ENCODE assay signal across 12 mouse cellular contexts in the genomic region with DNA sequence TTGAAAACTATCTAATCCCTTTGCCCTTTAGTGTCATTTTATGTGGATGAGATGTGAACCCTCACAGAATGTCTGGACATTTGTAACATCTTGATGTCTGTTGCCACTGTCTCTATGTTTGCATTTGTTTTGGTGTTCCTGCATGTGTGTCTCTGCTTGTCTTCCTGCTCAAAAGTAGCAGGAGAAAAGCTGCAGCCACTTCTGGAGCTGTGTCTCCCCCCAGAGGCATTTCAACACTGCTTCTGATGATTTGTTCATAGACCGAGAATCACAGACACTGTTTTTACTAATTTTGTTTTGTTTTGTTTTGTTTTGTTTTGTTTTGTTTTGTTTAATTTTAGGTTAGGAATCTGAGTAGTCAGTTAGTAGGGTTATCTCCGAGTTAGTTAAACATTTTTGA.
A peak's percentile ranks its signal among the peaks of the same experiment; 100 is the strongest.
DNase-seq lines count a peak whose midpoint lies in the region; ATAC-seq lines count a peak whose summit lies in the region.
"Had no signal": no experiment of that assay in that cellular context is flagged by ENCODE, and none has a peak within 500 bp of the region (broad histone marks: within the 10 kb centered on the region; RNA-seq: fewer than 3 reads in every experiment).

No protein-coding gene starts in this region.

- no peak overlapping the region for H3K4me2 ChIP-seq in hindbrain, embryonic 14.5 days (replicated peaks)
- H3K4me2 ChIP-seq in hindbrain, embryonic 16.5 days (ENCODE audit: low read length), result no peak overlapping the region
- H3K4me2 ChIP-seq in midbrain, embryonic 16.5 days (ENCODE audit: low read length), result no peak overlapping the region
- H3K4me2 ChIP-seq: heart, embryonic 15.5 days; intestine, embryonic 15.5 days; liver, embryonic 11.5 days had no signal

- no peaks in the 10 kb centered on the region for H3K27me3 ChIP-seq in hindbrain, embryonic 14.5 days (ENCODE audit: control insufficient read depth, insufficient read depth, low read length)
- H3K27me3 ChIP-seq in hindbrain, embryonic 16.5 days (replicated peaks; ENCODE audit: control insufficient read depth, insufficient read depth, low read length), result no peaks in the 10 kb centered on the region
- H3K27me3 ChIP-seq in midbrain, embryonic 16.5 days (ENCODE audit: control insufficient read depth, insufficient read depth, low read depth, low read length), result no peaks in the 10 kb centered on the region
- H3K27me3 ChIP-seq: heart, embryonic 15.5 days; intestine, embryonic 15.5 days had no signal

- H3K9ac ChIP-seq in hindbrain, embryonic 14.5 days, result no peak overlapping the region
- H3K9ac ChIP-seq in hindbrain, embryonic 16.5 days (ENCODE audit: low read depth, low read length), result no peak overlapping the region
- H3K9ac ChIP-seq in midbrain, embryonic 16.5 days (ENCODE audit: low read depth, low read length), result no peak overlapping the region
- H3K9ac ChIP-seq: heart, embryonic 15.5 days; intestine, embryonic 15.5 days had no signal

- no peaks in the 10 kb centered on the region for H3K4me1 ChIP-seq in hindbrain, embryonic 14.5 days (replicated peaks; ENCODE audit: control insufficient read depth, insufficient read depth, low read length)
- H3K4me1 ChIP-seq in hindbrain, embryonic 16.5 days (ENCODE audit: control insufficient read depth, insufficient read depth, low read depth, low read length), result no peaks in the 10 kb centered on the region
- no peaks in the 10 kb centered on the region for H3K4me1 ChIP-seq in midbrain, embryonic 16.5 days (ENCODE audit: control insufficient read depth, insufficient read depth, low read length)
- H3K4me1 ChIP-seq: heart, embryonic 15.5 days; intestine, embryonic 15.5 days had no signal

- H3K27ac ChIP-seq in hindbrain, embryonic 14.5 days, result no peak overlapping the region
- H3K27ac ChIP-seq in hindbrain, embryonic 16.5 days (ENCODE audit: low read depth, low read length), result no peak overlapping the region
- no peak overlapping the region for H3K27ac ChIP-seq in midbrain, embryonic 16.5 days (ENCODE audit: low read length)
- H3K27ac ChIP-seq: heart, embryonic 15.5 days; intestine, embryonic 15.5 days had no signal

- no peaks in the 10 kb centered on the region for H3K36me3 ChIP-seq in hindbrain, embryonic 14.5 days (replicated peaks; ENCODE audit: control insufficient read depth, insufficient read depth)
- no peaks in the 10 kb centered on the region for H3K36me3 ChIP-seq in hindbrain, embryonic 16.5 days (ENCODE audit: control insufficient read depth, insufficient read depth, low read length)
- H3K36me3 ChIP-seq in midbrain, embryonic 16.5 days (ENCODE audit: control insufficient read depth, insufficient read depth, low read length), result no peaks in the 10 kb centered on the region
- H3K36me3 ChIP-seq: heart, embryonic 15.5 days; intestine, embryonic 15.5 days had no signal

- H3K4me3 ChIP-seq in hindbrain, embryonic 14.5 days (replicated peaks; ENCODE audit: low read length), result no peak overlapping the region
- H3K4me3 ChIP-seq in hindbrain, embryonic 16.5 days (ENCODE audit: low read length), result no peak overlapping the region
- no peak overlapping the region for H3K4me3 ChIP-seq in midbrain, embryonic 16.5 days (ENCODE audit: low read depth, low read length)
- H3K4me3 ChIP-seq: heart, embryonic 15.5 days; intestine, embryonic 15.5 days had no signal

- no peak for ATAC-seq in hindbrain, embryonic 14.5 days (ENCODE audit: low FRiP score)
- ATAC-seq in hindbrain, embryonic 16.5 days, result no peak
- no peak for ATAC-seq in midbrain, embryonic 16.5 days
- ATAC-seq: intestine, embryonic 15.5 days had no signal

- H3K9me3 ChIP-seq in hindbrain, embryonic 14.5 days (ENCODE audit: control insufficient read depth, low read length), result no peaks in the 10 kb centered on the region
- H3K9me3 ChIP-seq in hindbrain, embryonic 16.5 days (ENCODE audit: control insufficient read depth, low read length), result no peaks in the 10 kb centered on the region
- H3K9me3 ChIP-seq in midbrain, embryonic 16.5 days (replicated peaks; ENCODE audit: control insufficient read depth, low read length, poor library complexity, severe bottlenecking), result no peaks in the 10 kb centered on the region
- H3K9me3 ChIP-seq: heart, embryonic 15.5 days; intestine, embryonic 15.5 days had no signal

- WGBS in hindbrain, embryonic 14.5 days, result 77% methylated on average over 2 of the region's 2 CpGs
- 71% methylated on average over 2 of the region's 2 CpGs for WGBS in hindbrain, embryonic 16.5 days
- WGBS in midbrain, embryonic 16.5 days, result 64% methylated on average over 2 of the region's 2 CpGs

- DNase-seq in hindbrain, embryonic 14.5 days (ENCODE audit: low spot score), result peak; percentile 36
- peak; percentile 20 for DNase-seq in right cerebral cortex, adult 18-20 months
- DNase-seq in right cerebral cortex, postnatal 25 days, result no peak
- peak; percentile 9 to 49 for DNase-seq in frontal cortex, postnatal 36 days (ENCODE audit: low spot score in 2 of 2)
- no peak for DNase-seq in gastrocnemius, adult 18-20 months (ENCODE audit: low spot score)
- DNase-seq: cerebellum, adult 18-20 months; gastrocnemius, postnatal 10 days had no signal

Comparison
In these comparisons a context has a peak if more than half of its experiments do, and no peak if none do; other contexts are left out.
1. DNase-seq: peak in hindbrain, embryonic 14.5 days (single experiment), right cerebral cortex, adult 18-20 months (single experiment) and frontal cortex, postnatal 36 days (2 of 2); none in right cerebral cortex, postnatal 25 days (single experiment) and gastrocnemius, adult 18-20 months (single experiment).